Mouse (Mus musculus) hindbrain, embryonic 12.5 days (tissue): ENCODE data around the gene Rnf185. TPM values are rescaled to one million over a fixed set of nuclear protein-coding genes. Genes with fewer than 3 reads are reported as not detected.

ENCODE experiments used
- ATAC-seq: fragments of 200-750 bp; cut with Nextera tagmentation; 2 replicates; pipeline ENCODE4 v1.8.0; 2017; ENCODE audit warnings: moderate TSS enrichment; ENCODE audit not compliant: low FRiP score
- H3K27ac ChIP-seq: fragments of 300-500 bp; sonication (generic); 2 replicates; pipeline ENCODE4 v1.5.1; 2016; ENCODE audit warnings: mild to moderate bottlenecking
- H3K27me3 ChIP-seq: fragments of 300-500 bp; sonication (generic); 2 replicates; pipeline ENCODE4 v1.6.1; 2016; ENCODE audit warnings: mild to moderate bottlenecking
- H3K36me3 ChIP-seq: fragments of 300-500 bp; sonication (generic); 2 replicates; pipeline ENCODE4 v1.6.1; 2016; ENCODE audit warnings: mild to moderate bottlenecking
- H3K4me1 ChIP-seq: fragments of 300-500 bp; sonication (generic); 2 replicates; pipeline ENCODE4 v1.6.1; 2016
- H3K4me2 ChIP-seq: fragments of 300-500 bp; sonication (generic); replicated peaks from 2 replicates; pipeline ENCODE4 v1.6.1; 2016; ENCODE audit warnings: mild to moderate bottlenecking
- H3K4me3 ChIP-seq: fragments of 300-500 bp; sonication (generic); 2 replicates; pipeline ENCODE4 v1.5.1; 2016; ENCODE audit warnings: mild to moderate bottlenecking
- H3K9ac ChIP-seq: fragments of 300-500 bp; sonication (generic); 2 replicates; pipeline ENCODE4 v1.6.1; 2016; ENCODE audit warnings: mild to moderate bottlenecking, moderate library complexity
- H3K9me3 ChIP-seq: fragments of 300-500 bp; sonication (generic); replicated peaks from 2 replicates; pipeline ENCODE4 v1.6.1; 2016; ENCODE audit warnings: mild to moderate bottlenecking
- WGBS: fragments of 180-500 bp; shearing (Covaris S2); methylation state at CpG from one replicate; pipeline ENCODE4 v1.1.7; 2016; 5-methylcytosine and 5-hydroxymethylcytosine counted together
- polyA plus RNA-seq: library from polyadenylated mRNA; unstranded; fragments of >200 nt; fragmentation: Nextera tagmentation; extraction: Ambion mirVana; gene quantifications from 2 replicates; pipeline ENCODE4 v1.2.1, GENCODE M21; 2016

Rnf185 gene
- polyA plus RNA-seq, 1 experiment from 2014 or later: 38.5 TPM

- Histone ChIP-seq H3K4me2 (peak overlapping the region; percentile 74), H3K27me3 (no peaks in the 10 kb centered on the region), H3K36me3 (no peaks in the 10 kb centered on the region), H3K27ac (no peak overlapping the region), H3K4me1 (peaks cover 51% of the 10 kb centered on the region), H3K4me3 (peak overlapping the region; percentile 64), H3K9me3 (no peaks in the 10 kb centered on the region), H3K9ac (peak overlapping the region; percentile 84)
- WGBS: 70% methylated on average over 2 of the region's 2 CpGs
- no peak for ATAC-seq
These were observed 82.0 kb downstream of the Rnf185 start for GRCm38 (mm10) chr11:3370162-3370561.

- Histone ChIP-seq H3K9me3 (no peaks in the 10 kb centered on the region), H3K27ac (no peak overlapping the region), H3K36me3 (no peaks in the 10 kb centered on the region), H3K4me1 (peaks cover 47% of the 10 kb centered on the region), H3K27me3 (no peaks in the 10 kb centered on the region), H3K4me2 (peak overlapping the region; percentile 74), H3K4me3 (peak overlapping the region; percentile 64), H3K9ac (0 out of 2 replicates have a peak overlapping the region, but pooled peaks have one; percentile 35)
- ATAC-seq: no peak
- 75% methylated on average over 5 of the region's 5 CpGs for WGBS
These were observed 82.7 kb downstream of the Rnf185 start for GRCm38 (mm10) chr11:3369449-3369848.

GRCm38 (mm10) chr11:3368983-3369382, 83.2 kb downstream of the Rnf185 start:
- Histone ChIP-seq H3K9me3 (no peaks in the 10 kb centered on the region), H3K4me3 (peak overlapping the region; percentile 64; the same call in 1 of the 2 replicates), H3K4me1 (peaks cover 43% of the 10 kb centered on the region), H3K4me2 (peak overlapping the region; percentile 74), H3K27me3 (no peaks in the 10 kb centered on the region), H3K27ac (no peak overlapping the region), H3K36me3 (no peaks in the 10 kb centered on the region), H3K9ac (peak overlapping the region; percentile 35; the same call in 1 of the 2 replicates)
- WGBS: 61% methylated on average over 7 of the region's 7 CpGs
- ATAC-seq: no peak

DNA sequence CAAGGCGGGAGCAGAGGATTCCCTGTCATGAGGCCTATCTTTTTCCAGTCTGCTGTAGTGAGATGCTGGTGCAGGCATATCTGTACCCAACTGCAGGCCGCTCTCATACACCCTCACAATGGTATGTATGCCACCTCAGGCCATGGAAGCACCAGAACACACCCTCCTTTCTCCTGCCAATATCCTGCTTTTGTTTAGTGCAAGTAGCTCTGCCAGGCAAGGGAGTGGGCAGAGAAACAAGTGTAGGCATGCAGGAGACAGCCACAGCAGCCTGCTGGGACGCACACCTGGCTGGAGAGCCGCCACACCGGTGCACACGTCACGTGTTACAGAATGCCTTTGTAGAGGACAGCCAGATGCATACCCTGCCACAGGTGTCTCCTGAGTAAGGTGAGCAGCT, 85.8 kb downstream of the Rnf185 start:
- no peak overlapping the region for H3K4me3 ChIP-seq
- 88% methylated on average over 7 of the region's 7 CpGs for WGBS
- H3K27me3 ChIP-seq: no peaks in the 10 kb centered on the region
- no peak overlapping the region for H3K27ac ChIP-seq
- H3K9me3 ChIP-seq: 0 out of 2 replicates have a peak, but pooled peaks cover 5% of the 10 kb centered on the region
- H3K9ac ChIP-seq: no peak overlapping the region
- no peak overlapping the region for H3K4me2 ChIP-seq
- peaks cover 31% of the 10 kb centered on the region for H3K4me1 ChIP-seq
- no peak for ATAC-seq
- H3K36me3 ChIP-seq: peaks cover 5% of the 10 kb centered on the region; the same call in 1 of the 2 replicates

Other genes starting within 250 kb of the Rnf185 start
- 58.8 and 64.6 TPM in 2 replicates for gene Eif4enif1, start 250.0 kb downstream of the Rnf185 start, polyA plus RNA-seq
- gene Drg1, start 185.9 kb downstream of the Rnf185 start, polyA plus RNA-seq: 240 and 245 TPM in 2 replicates
- 115 and 119 TPM in 2 replicates for gene Patz1, start 163.5 kb downstream of the Rnf185 start, polyA plus RNA-seq
- 19.9 and 22.0 TPM in 2 replicates for gene Pik3ip1, start 122.0 kb downstream of the Rnf185 start, polyA plus RNA-seq
- 114 and 116 TPM in 2 replicates for gene Limk2, start 43.2 kb downstream of the Rnf185 start, polyA plus RNA-seq
- 0.81 and 1.2 TPM in 2 replicates for gene Pla2g3, start 35.9 kb upstream of the Rnf185 start, polyA plus RNA-seq
- gene Inpp5j, start 52.5 kb upstream of the Rnf185 start, polyA plus RNA-seq: 0.73 and 1.2 TPM in 2 replicates
- 78.0 and 83.6 TPM in 2 replicates for gene Selenom, start 62.3 kb upstream of the Rnf185 start, polyA plus RNA-seq
- 42.2 TPM in 2 replicates for gene Smtn, start 88.2 kb upstream of the Rnf185 start, polyA plus RNA-seq
- gene Morc2a, start 196.8 kb upstream of the Rnf185 start, polyA plus RNA-seq: 54.0 and 58.9 TPM in 2 replicates